Mouse (Mus musculus): Measurements from ENCODE around the gene Pgrmc2. TPM values are rescaled to one million over a fixed set of nuclear protein-coding genes. Genes with fewer than 3 reads are reported as not detected.

Pgrmc2 gene
- total and polyA plus RNA-seq, 3 experiments: 23.2 to 52.8 TPM; not detected in 1

- Histone ChIP-seq H3K4me3 (ENCODE audit: control insufficient read depth in 1 of 2, insufficient read depth in 1 of 2, low read depth in 2 of 2, low read length in 2 of 2) (no peak overlapping the region), H3K27ac (ENCODE audit: control insufficient read depth, low read depth, low read length) (no peak overlapping the region), H3K27me3 (ENCODE audit: control insufficient read depth in 1 of 2, insufficient read depth in 2 of 2, low read length in 2 of 2) (no peaks in the 10 kb centered on the region), H3K79me2 (ENCODE audit: control insufficient read depth, insufficient read depth, low read length, poor library complexity) (peaks cover 51% of the 10 kb centered on the region), H3K9ac (ENCODE audit: control insufficient read depth, low read depth, low read length, poor library complexity, severe bottlenecking) (no peak overlapping the region), H3K4me1 (ENCODE audit: control insufficient read depth in 1 of 2, insufficient read depth in 2 of 2, low read length in 2 of 2) (peaks cover 0 to 4% of the 10 kb centered on the region in 2 experiments; a peak in 1 of 4 replicates), H3K9me3 (replicated peaks; ENCODE audit: insufficient read depth, low read length) (no peaks in the 10 kb centered on the region), H3K36me3 (ENCODE audit: control insufficient read depth in 1 of 2, insufficient read depth in 2 of 2, low read length in 2 of 2) (peaks cover 0 to 13% of the 10 kb centered on the region in 2 experiments)
- no peak for DNase-seq (ENCODE audit: low read depth, low spot score)
- TF ChIP-seq SIN3A (IDR thresholded peaks at IDR 0.05; ENCODE audit: low read length) (no peak), SMC3 (IDR thresholded peaks at IDR 0.05; ENCODE audit: low read depth, low read length) (no peak), ETS1 (IDR thresholded peaks at IDR 0.05; ENCODE audit: low read depth, low read length) (no peak), USF2 (IDR thresholded peaks at IDR 0.05; ENCODE audit: borderline replicate concordance in 1 of 2, insufficient read depth in 1 of 2, low read depth in 1 of 2, low read length in 2 of 2) (no peak), CHD2 (IDR thresholded peaks at IDR 0.05; ENCODE audit: low read length) (no peak), CHD1 (IDR thresholded peaks at IDR 0.05; ENCODE audit: low read depth, low read length) (no peak), POLR2AphosphoS2 (IDR thresholded peaks at IDR 0.05; ENCODE audit: low read length) (no peak), EP300 (IDR thresholded peaks at IDR 0.05; ENCODE audit: low read depth in 1 of 2, low read length in 2 of 2) (no peak), MXI1 (IDR thresholded peaks at IDR 0.05; ENCODE audit: low read depth, low read length) (no peak), MYB (IDR thresholded peaks at IDR 0.05; ENCODE audit: low read depth, low read length) (no peak), MYC (IDR thresholded peaks at IDR 0.05; ENCODE audit: low read depth, low read length) (no peak), ZKSCAN1 (IDR thresholded peaks at IDR 0.05; ENCODE audit: low read depth, low read length) (no peak), TAL1 (IDR thresholded peaks at IDR 0.05; ENCODE audit: low read length) (no peak), NELFE (IDR thresholded peaks at IDR 0.05; ENCODE audit: low read depth, low read length) (no peak), GATA1 (IDR thresholded peaks at IDR 0.05; ENCODE audit: low read depth, low read length) (no peak), ZNF384 (IDR thresholded peaks at IDR 0.05; ENCODE audit: low read depth, low read length) (no peak), HCFC1 (IDR thresholded peaks at IDR 0.05; ENCODE audit: low read depth, low read length) (no peak)
Measured at GRCm38 (mm10) chr3:41078673-41079072, 4.2 kb downstream of the Pgrmc2 start.

GRCm38 (mm10) chr3:41075376-41075775, 7.5 kb downstream of the Pgrmc2 start:
- Histone ChIP-seq H3K9me3 (replicated peaks; ENCODE audit: insufficient read depth, low read length) (no peaks in the 10 kb centered on the region), H3K9ac (ENCODE audit: control insufficient read depth, low read depth, low read length, poor library complexity, severe bottlenecking) (no peak overlapping the region), H3K27ac (ENCODE audit: control insufficient read depth, low read depth, low read length) (no peak overlapping the region), H3K4me1 (ENCODE audit: control insufficient read depth in 1 of 2, insufficient read depth in 2 of 2, low read length in 2 of 2) (no peaks in the 10 kb centered on the region), H3K27me3 (ENCODE audit: control insufficient read depth in 1 of 2, insufficient read depth in 2 of 2, low read length in 2 of 2) (no peaks in the 10 kb centered on the region), H3K36me3 (ENCODE audit: control insufficient read depth in 1 of 2, insufficient read depth in 2 of 2, low read length in 2 of 2) (peaks cover 0 to 2% of the 10 kb centered on the region in 2 experiments), H3K4me3 (ENCODE audit: control insufficient read depth in 1 of 2, insufficient read depth in 1 of 2, low read depth in 2 of 2, low read length in 2 of 2) (no peak overlapping the region), H3K79me2 (ENCODE audit: control insufficient read depth, insufficient read depth, low read length, poor library complexity) (peaks cover 42% of the 10 kb centered on the region)
- TF ChIP-seq RCOR1 (IDR thresholded peaks at IDR 0.05; ENCODE audit: low read depth, low read length): no peak
- DNase-seq (ENCODE audit: low read depth, low spot score): no peak

Data from MEL (cell line).